Mouse (Mus musculus) kidney, adult 2 months (tissue): Measurements from ENCODE around the gene Tank.

Experiments used
- CTCF ChIP-seq: fragments of 200-500 bp; conservative IDR thresholded peaks from 2 replicates; pipeline ENCODE4 v1.5.1; 2011; ENCODE audit warnings: low read depth, mild to moderate bottlenecking, control low read depth, low read length, moderate library complexity, mixed read lengths; ENCODE audit not compliant: insufficient read depth, insufficient read length
- POLR2A ChIP-seq: fragments of 200-500 bp; IDR thresholded peaks from one replicate; pipeline ENCODE4 v1.6.1; 2011; ENCODE audit warnings: low read depth, low read length, control low read depth

DNA sequence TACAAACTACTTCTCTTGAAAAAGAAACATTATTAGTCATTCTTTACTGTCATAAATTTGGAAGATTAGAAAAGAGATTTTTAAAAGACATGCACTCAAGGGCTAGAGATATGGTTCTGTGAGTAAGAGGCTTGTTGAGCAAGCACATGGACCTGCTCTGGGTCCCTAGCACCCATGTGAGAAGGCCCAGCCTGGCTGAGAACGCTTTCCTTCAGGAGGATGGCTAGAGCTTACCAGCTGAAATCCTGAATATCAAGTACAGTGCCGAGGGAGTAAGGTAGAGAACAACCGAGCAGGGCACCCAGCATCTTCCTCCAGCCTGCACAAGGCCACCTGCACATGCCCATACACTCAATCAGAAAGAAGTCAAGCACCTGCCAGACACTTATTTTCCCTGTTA is 25.1 kb downstream of the Tank start:
- TF ChIP-seq CTCF (no peak), POLR2A (no peak)
